Mouse (Mus musculus): ENCODE measurements at regions not wholly inside any gene's neighbourhood (a gene's known extent, or its start where the extent isn't known, plus 50 kb on each side); places are given as distances from the start of the nearest gene placed in this dataset.
"Not testable (repeated sequence)": the region's sequence is repeated elsewhere in the genome, so short reads cannot be mapped to it uniquely, and the experiment has no call there.

DNA sequence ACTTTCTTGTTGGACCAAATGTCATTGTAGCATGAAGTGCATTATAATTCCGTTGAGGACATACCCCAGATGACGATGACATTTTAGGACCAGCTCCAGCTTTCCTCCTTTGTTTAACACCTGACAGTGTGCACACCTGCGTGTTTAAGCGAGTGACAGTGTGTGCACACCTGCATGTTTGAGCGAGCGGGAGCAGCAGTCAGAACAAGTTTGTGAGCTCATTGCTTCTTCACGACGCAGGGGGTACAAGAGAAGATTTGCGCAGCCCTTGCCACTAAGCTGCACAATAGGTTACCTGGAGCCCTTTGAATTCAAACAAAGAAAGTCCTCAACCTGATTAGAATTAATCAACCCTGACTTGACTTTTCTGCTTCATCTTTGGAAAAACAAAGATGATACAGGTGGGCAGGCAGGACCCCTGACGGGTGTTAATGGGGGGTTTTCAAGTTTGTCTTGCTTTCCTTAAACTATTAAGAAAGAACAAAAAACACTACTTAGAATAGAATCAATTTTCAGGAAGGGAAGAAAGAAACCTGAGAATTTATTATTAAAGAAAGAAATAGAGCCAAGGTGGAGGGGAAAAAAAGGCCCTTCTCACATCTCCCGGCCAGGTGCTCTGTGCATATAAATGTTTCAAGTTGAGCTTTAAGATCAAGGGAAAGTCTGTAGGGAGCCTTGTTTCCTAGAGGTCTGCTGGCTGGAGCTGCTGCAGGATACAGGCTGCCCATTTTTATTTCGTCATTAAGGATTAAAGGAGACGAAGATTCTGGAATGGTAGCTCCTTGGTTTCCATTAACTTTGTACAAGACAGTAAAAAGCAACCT lies 144.8 kb upstream of the Ttc29 start:
- H3K4me2 ChIP-seq (replicated peaks; ENCODE audit: low read depth, low read length), result no peak overlapping the region
- H3K9me3 ChIP-seq (ENCODE audit: control insufficient read depth, low read depth, low read length), result no peaks in the 10 kb centered on the region
- H3K4me1 ChIP-seq (ENCODE audit: control insufficient read depth, insufficient read depth, low read length), result no peaks in the 10 kb centered on the region
- H3K4me3 ChIP-seq (ENCODE audit: low read depth, low read length), result no peak overlapping the region
- H3K27me3 ChIP-seq (ENCODE audit: control insufficient read depth, insufficient read depth, low read length), result no peaks in the 10 kb centered on the region
- H3K27ac ChIP-seq (ENCODE audit: low read length), result no peak overlapping the region
- WGBS, result 28% methylated on average over 13 of the region's 13 CpGs
- no peak for ATAC-seq (ENCODE audit: insufficient number of reproducible peaks, insufficient read depth, low FRiP score, low read depth)
- H3K9ac ChIP-seq (replicated peaks; ENCODE audit: low read depth, low read length), result no peak overlapping the region
- no peaks in the 10 kb centered on the region for H3K36me3 ChIP-seq (ENCODE audit: control insufficient read depth, insufficient read depth, low read length)

DNA sequence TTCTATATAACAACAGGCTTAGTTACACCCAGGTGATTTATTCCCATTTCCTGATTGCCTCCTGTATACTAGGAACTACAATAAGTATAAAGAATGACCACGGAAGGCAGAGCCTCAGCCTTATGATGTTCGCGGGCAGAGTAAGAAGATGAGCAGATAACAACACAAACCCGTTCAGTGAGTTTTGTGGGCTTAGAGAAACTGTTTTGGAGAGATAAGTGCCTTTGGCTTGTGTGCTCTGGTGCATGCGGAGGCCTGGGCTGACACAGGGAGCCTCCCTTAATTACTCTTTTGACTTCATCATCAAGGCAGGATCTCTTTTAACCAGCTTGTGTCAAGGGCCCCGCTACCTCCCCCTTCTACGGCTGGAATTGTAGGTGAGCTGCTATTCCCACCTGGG lies 139.3 kb upstream of the Ttc29 start:
- no peaks in the 10 kb centered on the region for H3K4me1 ChIP-seq (ENCODE audit: control insufficient read depth, insufficient read depth, low read length)
- H3K9ac ChIP-seq (replicated peaks; ENCODE audit: low read depth, low read length), result no peak overlapping the region
- no peak overlapping the region for H3K4me2 ChIP-seq (replicated peaks; ENCODE audit: low read depth, low read length)
- no peak overlapping the region for H3K27ac ChIP-seq (ENCODE audit: low read length)
- H3K27me3 ChIP-seq (ENCODE audit: control insufficient read depth, insufficient read depth, low read length), result no peaks in the 10 kb centered on the region
- H3K4me3 ChIP-seq (ENCODE audit: low read depth, low read length), result no peak overlapping the region
- ATAC-seq (ENCODE audit: insufficient number of reproducible peaks, insufficient read depth, low FRiP score, low read depth), result no peak
- WGBS, result 70% methylated on average over 7 of the region's 7 CpGs
- H3K36me3 ChIP-seq (ENCODE audit: control insufficient read depth, insufficient read depth, low read length), result no peaks in the 10 kb centered on the region
- H3K9me3 ChIP-seq (ENCODE audit: control insufficient read depth, low read depth, low read length), result no peaks in the 10 kb centered on the region

DNA sequence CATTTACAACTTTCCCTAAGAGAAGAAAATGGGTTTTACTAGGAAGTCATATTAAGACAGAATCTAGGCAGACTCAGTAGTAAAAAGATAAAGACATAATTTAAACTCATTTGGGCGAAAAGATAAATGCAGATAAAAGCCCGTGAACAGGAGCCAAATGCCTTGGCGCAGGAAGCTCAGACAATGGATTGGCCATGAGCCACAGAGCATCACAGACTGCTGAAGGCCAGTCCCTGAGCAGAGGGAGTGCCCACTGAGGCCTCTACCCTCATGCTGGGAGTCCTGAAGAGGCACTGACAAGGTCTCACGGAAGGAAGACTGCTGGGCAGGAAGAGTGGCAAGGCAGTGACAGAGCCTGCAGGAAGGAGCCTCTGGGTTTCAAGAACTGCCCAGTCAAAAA lies 136.0 kb upstream of the Ttc29 start:
- Histone ChIP-seq H3K4me1 (ENCODE audit: control insufficient read depth, insufficient read depth, low read length) (no peaks in the 10 kb centered on the region), H3K9ac (replicated peaks; ENCODE audit: low read depth, low read length) (no peak overlapping the region), H3K9me3 (ENCODE audit: control insufficient read depth, low read depth, low read length) (no peaks in the 10 kb centered on the region), H3K4me2 (replicated peaks; ENCODE audit: low read depth, low read length) (no peak overlapping the region), H3K4me3 (ENCODE audit: low read depth, low read length) (no peak overlapping the region), H3K27ac (ENCODE audit: low read length) (no peak overlapping the region), H3K36me3 (ENCODE audit: control insufficient read depth, insufficient read depth, low read length) (no peaks in the 10 kb centered on the region), H3K27me3 (ENCODE audit: control insufficient read depth, insufficient read depth, low read length) (no peaks in the 10 kb centered on the region)
- ATAC-seq (ENCODE audit: insufficient number of reproducible peaks, insufficient read depth, low FRiP score, low read depth), result no peak
- 50% methylated on average over 4 of the region's 4 CpGs for WGBS

DNA sequence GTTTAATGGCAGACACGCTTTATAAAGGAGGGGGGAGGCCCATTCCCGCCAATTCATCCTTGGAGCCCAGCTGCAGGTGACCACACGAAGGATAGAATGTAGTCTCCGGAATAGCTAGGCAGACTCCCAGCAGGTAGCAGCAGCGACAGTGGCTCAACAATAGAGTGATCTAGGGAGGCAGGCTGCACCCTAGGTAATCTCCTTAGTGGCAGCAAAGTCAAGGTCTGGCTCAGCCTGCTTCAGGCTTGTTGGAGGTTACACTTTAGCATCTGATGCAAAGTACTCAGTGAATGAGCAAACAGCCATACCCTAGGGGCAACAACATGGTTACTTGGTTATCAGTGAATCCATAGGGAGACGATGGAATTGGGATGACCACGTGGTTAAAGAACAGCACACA lies 131.7 kb upstream of the Ttc29 start:
- WGBS, result 58% methylated on average over 7 of the region's 7 CpGs
- H3K4me2 ChIP-seq (replicated peaks; ENCODE audit: low read depth, low read length); H3K27ac ChIP-seq (ENCODE audit: low read length); H3K9me3 ChIP-seq (ENCODE audit: control insufficient read depth, low read depth, low read length); ATAC-seq (ENCODE audit: insufficient number of reproducible peaks, insufficient read depth, low FRiP score, low read depth); H3K27me3 ChIP-seq (ENCODE audit: control insufficient read depth, insufficient read depth, low read length); H3K36me3 ChIP-seq (ENCODE audit: control insufficient read depth, insufficient read depth, low read length); H3K4me1 ChIP-seq (ENCODE audit: control insufficient read depth, insufficient read depth, low read length); H3K4me3 ChIP-seq (ENCODE audit: low read depth, low read length); H3K9ac ChIP-seq (replicated peaks; ENCODE audit: low read depth, low read length): not testable (repeated sequence)

DNA sequence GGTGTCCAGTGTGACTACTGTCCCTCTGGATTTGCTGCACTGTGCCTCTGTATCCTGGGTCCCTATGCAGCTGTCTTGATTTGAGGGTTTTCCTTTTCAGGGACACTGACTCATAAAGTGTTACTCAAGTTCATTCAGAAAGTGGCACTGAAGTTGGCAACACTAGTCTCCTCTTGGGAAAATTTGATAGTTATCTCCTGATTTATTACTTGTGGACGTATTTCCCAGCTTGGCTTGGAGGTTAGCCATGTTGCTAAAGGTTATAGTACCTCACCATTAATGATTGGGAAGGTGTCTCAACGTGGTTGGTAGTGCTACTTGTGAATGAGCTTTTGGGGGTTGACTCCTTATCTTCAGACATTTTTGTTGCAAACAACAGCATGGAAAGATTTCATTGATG lies 130.1 kb upstream of the Ttc29 start:
- H3K9ac ChIP-seq (replicated peaks; ENCODE audit: low read depth, low read length), result no peak overlapping the region
- no peak overlapping the region for H3K27ac ChIP-seq (ENCODE audit: low read length)
- H3K9me3 ChIP-seq (ENCODE audit: control insufficient read depth, low read depth, low read length), result no peaks in the 10 kb centered on the region
- WGBS, result 81% methylated on average over 2 of the region's 2 CpGs
- H3K4me3 ChIP-seq (ENCODE audit: low read depth, low read length), result no peak overlapping the region
- H3K4me2 ChIP-seq (replicated peaks; ENCODE audit: low read depth, low read length), result no peak overlapping the region
- no peaks in the 10 kb centered on the region for H3K4me1 ChIP-seq (ENCODE audit: control insufficient read depth, insufficient read depth, low read length)
- no peak for ATAC-seq (ENCODE audit: insufficient number of reproducible peaks, insufficient read depth, low FRiP score, low read depth)
- no peaks in the 10 kb centered on the region for H3K36me3 ChIP-seq (ENCODE audit: control insufficient read depth, insufficient read depth, low read length)
- no peaks in the 10 kb centered on the region for H3K27me3 ChIP-seq (ENCODE audit: control insufficient read depth, insufficient read depth, low read length)

DNA sequence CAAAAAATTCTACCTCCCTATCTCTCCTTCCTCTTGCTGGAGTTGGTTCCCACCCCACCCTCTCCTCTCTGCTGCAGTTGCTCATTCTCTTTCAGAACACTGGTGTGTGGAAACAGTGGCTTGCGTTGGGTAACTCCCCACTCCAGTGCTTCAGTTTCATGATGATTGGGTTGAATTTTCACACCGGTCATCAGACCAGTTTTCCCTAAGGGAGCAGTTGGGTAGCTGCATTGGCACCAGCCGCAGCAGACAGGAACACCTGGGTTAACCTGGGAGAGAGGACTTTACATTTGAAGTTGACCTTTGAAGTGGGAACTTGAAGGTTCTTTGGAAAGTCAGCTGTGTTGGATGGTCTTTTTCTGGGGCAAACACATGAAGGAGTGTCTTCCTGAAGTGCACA lies 126.7 kb upstream of the Ttc29 start:
- Histone ChIP-seq H3K9me3 (ENCODE audit: control insufficient read depth, low read depth, low read length) (no peaks in the 10 kb centered on the region), H3K27ac (ENCODE audit: low read length) (no peak overlapping the region), H3K27me3 (ENCODE audit: control insufficient read depth, insufficient read depth, low read length) (no peaks in the 10 kb centered on the region), H3K9ac (replicated peaks; ENCODE audit: low read depth, low read length) (no peak overlapping the region), H3K4me1 (ENCODE audit: control insufficient read depth, insufficient read depth, low read length) (no peaks in the 10 kb centered on the region), H3K4me2 (replicated peaks; ENCODE audit: low read depth, low read length) (no peak overlapping the region), H3K4me3 (ENCODE audit: low read depth, low read length) (no peak overlapping the region), H3K36me3 (ENCODE audit: control insufficient read depth, insufficient read depth, low read length) (no peaks in the 10 kb centered on the region)
- ATAC-seq (ENCODE audit: insufficient number of reproducible peaks, insufficient read depth, low FRiP score, low read depth), result no peak
- 98% methylated on average over 3 of the region's 3 CpGs for WGBS

DNA sequence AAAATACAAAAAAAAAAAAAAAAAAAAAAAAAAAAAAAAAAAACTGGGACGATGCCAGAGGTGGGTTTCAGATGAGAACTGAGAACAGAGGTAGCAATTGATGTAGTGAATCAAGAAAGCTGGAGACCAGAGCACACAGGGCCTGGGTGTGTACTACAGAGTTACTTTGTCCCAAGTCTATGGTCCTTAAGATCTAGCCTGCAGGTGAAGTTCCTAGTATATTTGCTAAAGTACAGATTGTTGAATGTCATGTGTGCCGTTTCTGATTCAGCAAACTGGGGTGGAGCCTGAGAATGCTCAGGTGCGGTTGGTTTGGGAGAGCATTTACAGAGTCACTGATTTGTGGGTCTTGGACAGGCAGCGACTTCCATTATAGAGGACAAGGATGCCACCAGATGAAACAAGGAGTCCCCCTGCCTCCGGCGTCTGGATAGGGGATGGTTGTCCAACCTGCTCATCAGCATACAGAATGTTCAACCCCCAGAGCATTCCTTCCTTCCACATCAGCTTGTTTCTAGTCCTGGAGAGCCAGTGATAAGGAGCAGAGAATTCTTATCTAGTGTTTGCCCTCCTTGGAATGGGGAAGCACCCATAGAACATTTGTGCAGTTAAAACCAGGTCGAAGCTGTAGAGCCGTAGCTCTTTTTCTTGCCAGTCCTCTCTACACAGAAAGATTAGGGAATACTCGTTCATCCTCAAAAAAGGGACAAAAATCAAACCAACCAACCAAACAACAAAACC lies 122.5 kb upstream of the Ttc29 start:
- WGBS, result 67% methylated on average over 9 of the region's 9 CpGs

DNA sequence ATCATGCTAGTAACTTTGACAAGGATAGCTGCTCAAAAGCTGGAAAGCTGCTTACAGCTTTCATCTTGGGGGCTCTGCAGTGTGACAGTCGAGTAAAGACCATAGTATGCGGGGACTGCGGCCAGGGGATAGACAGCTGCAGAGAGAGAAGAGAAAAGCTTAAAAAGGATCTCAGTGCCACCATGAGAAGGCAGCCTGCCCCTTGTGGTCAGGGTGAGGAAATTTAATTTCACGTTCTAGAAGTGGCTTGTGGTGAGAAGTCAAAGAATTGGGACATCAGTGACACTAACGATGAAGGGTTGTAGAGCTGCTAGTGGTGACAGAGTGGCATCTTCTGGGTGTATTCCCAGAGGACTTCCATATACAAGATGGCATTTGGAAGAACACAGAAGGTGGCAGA lies 116.7 kb upstream of the Ttc29 start:
- no peaks in the 10 kb centered on the region for H3K4me1 ChIP-seq (ENCODE audit: control insufficient read depth, insufficient read depth, low read length)
- no peaks in the 10 kb centered on the region for H3K36me3 ChIP-seq (ENCODE audit: control insufficient read depth, insufficient read depth, low read length)
- no peaks in the 10 kb centered on the region for H3K9me3 ChIP-seq (ENCODE audit: control insufficient read depth, low read depth, low read length)
- no peak for ATAC-seq (ENCODE audit: insufficient number of reproducible peaks, insufficient read depth, low FRiP score, low read depth)
- WGBS, result 62% methylated on average over 5 of the region's 5 CpGs
- no peak overlapping the region for H3K27ac ChIP-seq (ENCODE audit: low read length)
- no peak overlapping the region for H3K4me3 ChIP-seq (ENCODE audit: low read depth, low read length)
- no peaks in the 10 kb centered on the region for H3K27me3 ChIP-seq (ENCODE audit: control insufficient read depth, insufficient read depth, low read length)
- H3K4me2 ChIP-seq (replicated peaks; ENCODE audit: low read depth, low read length), result no peak overlapping the region
- no peak overlapping the region for H3K9ac ChIP-seq (replicated peaks; ENCODE audit: low read depth, low read length)

More for the DNA sequence above, 122.5 kb upstream of the Ttc29 start:
- ATAC-seq (ENCODE audit: insufficient number of reproducible peaks, insufficient read depth, low FRiP score, low read depth), result no peak
- H3K27ac ChIP-seq (ENCODE audit: low read length), result no peak overlapping the region
- H3K9ac ChIP-seq (replicated peaks; ENCODE audit: low read depth, low read length), result no peak overlapping the region
- H3K4me1 ChIP-seq (ENCODE audit: control insufficient read depth, insufficient read depth, low read length), result no peaks in the 10 kb centered on the region
- H3K36me3 ChIP-seq (ENCODE audit: control insufficient read depth, insufficient read depth, low read length), result no peaks in the 10 kb centered on the region
- no peak overlapping the region for H3K4me2 ChIP-seq (replicated peaks; ENCODE audit: low read depth, low read length)
- no peaks in the 10 kb centered on the region for H3K9me3 ChIP-seq (ENCODE audit: control insufficient read depth, low read depth, low read length)
- H3K4me3 ChIP-seq (ENCODE audit: low read depth, low read length), result no peak overlapping the region
- H3K27me3 ChIP-seq (ENCODE audit: control insufficient read depth, insufficient read depth, low read length), result no peaks in the 10 kb centered on the region
